Mouse (Mus musculus) heart, embryonic 11.5 days (tissue): ENCODE data around the gene Gdpd4. TPM values are rescaled to one million over a fixed set of nuclear protein-coding genes. Genes with fewer than 3 reads are reported as not detected.
A peak's percentile ranks its signal among the peaks of the same experiment; 100 is the strongest.

Experiments used
- ATAC-seq: fragments of 200-750 bp; cut with Nextera tagmentation; replicated peaks from 2 replicates; pipeline ENCODE4 v1.8.0; 2017; ENCODE audit warnings: moderate library complexity; ENCODE audit not compliant: insufficient number of reproducible peaks, low FRiP score, low TSS enrichment
- H3K27ac ChIP-seq: fragments of 300-500 bp; sonication (generic); 2 replicates; pipeline ENCODE4 v1.5.1; 2014; ENCODE audit warnings: mild to moderate bottlenecking, low read depth, low read length
- H3K27me3 ChIP-seq: fragments of 300-500 bp; sonication (generic); 2 replicates; pipeline ENCODE4 v1.6.1; 2014; ENCODE audit warnings: mild to moderate bottlenecking, low read length, mixed read lengths; ENCODE audit not compliant: control insufficient read depth, insufficient read depth
- H3K36me3 ChIP-seq: fragments of 300-500 bp; sonication (generic); 2 replicates; pipeline ENCODE4 v1.6.1; 2014; ENCODE audit warnings: mild to moderate bottlenecking, low read length, moderate library complexity, mixed read lengths; ENCODE audit not compliant: control insufficient read depth, insufficient read depth
- H3K4me1 ChIP-seq: fragments of 300-500 bp; sonication (generic); 2 replicates; pipeline ENCODE4 v1.6.1; 2014; ENCODE audit warnings: low read length; ENCODE audit not compliant: control insufficient read depth, insufficient read depth
- H3K4me2 ChIP-seq: fragments of 300-500 bp; sonication (generic); 2 replicates; pipeline ENCODE4 v1.6.1; 2014; ENCODE audit warnings: mild to moderate bottlenecking, moderate library complexity
- H3K4me3 ChIP-seq: fragments of 300-500 bp; sonication (generic); 2 replicates; pipeline ENCODE4 v1.5.1; 2014; ENCODE audit warnings: low read depth, low read length
- H3K9ac ChIP-seq: fragments of 300-500 bp; sonication (generic); 2 replicates; pipeline ENCODE4 v1.6.1; 2014; ENCODE audit warnings: mild to moderate bottlenecking, low read depth, low read length, moderate library complexity
- H3K9me3 ChIP-seq: fragments of 300-500 bp; sonication (generic); replicated peaks from 2 replicates; pipeline ENCODE4 v1.6.1; 2016; ENCODE audit warnings: low read length; ENCODE audit not compliant: control insufficient read depth
- WGBS: fragments of 180-500 bp; shearing (Covaris S2); extraction: QIAGEN DNeasy Blood & Tissue Kit; methylation state at CpG from one replicate; pipeline ENCODE4 v1.1.7; 2014; ENCODE audit not compliant: insufficient replicate concordance; 5-methylcytosine and 5-hydroxymethylcytosine counted together
- polyA plus RNA-seq: library from polyadenylated mRNA; unstranded; fragments of >200 nt; fragmentation: Nextera tagmentation; extraction: Ambion mirVana; gene quantifications from 2 replicates; pipeline ENCODE4 v1.2.1, GENCODE M21; 2014

The Gdpd4 gene
- polyA plus RNA-seq, 1 experiment from 2014 or later = not detected

DNA sequence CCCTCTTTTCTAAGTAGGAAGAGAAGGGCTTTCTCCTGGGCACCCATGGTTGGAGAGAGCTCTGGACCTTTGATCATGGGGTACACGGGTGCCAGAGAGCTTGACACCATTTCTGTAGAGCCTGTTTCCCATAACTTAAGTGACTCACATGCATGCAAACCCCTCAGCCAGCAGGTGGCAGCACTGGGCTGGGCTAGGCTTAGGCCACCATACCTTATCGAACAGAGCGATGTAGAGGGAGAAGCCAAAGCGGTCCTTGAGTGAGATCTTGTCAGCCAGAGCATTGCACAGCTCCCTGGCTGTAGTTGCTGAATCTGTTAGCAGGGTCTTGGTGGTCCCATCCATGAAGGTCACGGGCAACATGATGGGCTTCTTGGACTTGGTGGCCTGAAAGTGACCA is 151.9 kb downstream of the Gdpd4 start:
- Histone ChIP-seq H3K36me3 (no peaks in the 10 kb centered on the region), H3K27ac (no peak overlapping the region), H3K4me1 (no peaks in the 10 kb centered on the region), H3K9me3 (no peaks in the 10 kb centered on the region), H3K27me3 (no peaks in the 10 kb centered on the region), H3K4me2 (no peak overlapping the region), H3K9ac (no peak overlapping the region), H3K4me3 (no peak overlapping the region)
- 25% methylated on average over 5 of the region's 5 CpGs for WGBS
- no peak; the same call in 1 of the 2 replicates for ATAC-seq

DNA sequence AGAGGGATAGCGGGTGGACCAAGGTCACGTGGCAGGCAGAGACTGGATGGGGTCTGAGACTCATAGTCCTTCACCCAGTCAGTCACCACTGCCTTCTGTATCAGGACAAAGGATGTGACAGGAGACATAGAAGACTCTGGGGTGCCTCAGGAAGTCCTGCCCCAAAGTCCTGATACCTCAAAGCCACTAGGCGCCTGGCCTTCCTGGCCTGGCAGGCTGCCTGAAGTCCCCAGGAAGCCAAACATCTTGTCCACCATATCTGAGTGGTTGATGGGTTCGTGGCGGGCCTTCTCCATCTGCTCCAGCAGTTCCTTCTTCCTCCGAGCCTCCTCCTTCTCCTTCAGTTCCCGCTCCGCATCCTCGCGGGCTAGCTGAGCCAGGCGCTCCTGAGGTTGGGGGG is 157.7 kb downstream of the Gdpd4 start:
- ATAC-seq = no peak
- WGBS = 69% methylated on average over 11 of the region's 11 CpGs

DNA sequence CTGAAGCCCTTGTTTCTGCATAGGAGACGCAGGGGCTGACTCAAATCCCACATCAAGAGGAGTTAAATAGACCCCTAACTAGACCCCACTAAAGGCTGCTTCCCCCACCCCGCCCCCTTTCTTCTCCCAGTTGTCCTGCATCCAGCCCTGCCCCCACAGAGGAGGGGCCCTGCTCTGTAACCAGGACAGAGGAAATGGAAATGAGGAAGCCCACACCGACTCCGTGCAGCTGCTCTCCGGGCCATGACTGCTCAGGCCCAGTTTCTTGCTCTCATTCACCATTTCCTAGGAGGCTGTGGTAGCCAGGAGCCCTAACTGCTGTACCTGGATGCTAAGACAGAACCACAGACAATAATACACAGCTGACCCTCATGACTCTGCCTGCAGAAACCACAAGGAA is 162.6 kb downstream of the Gdpd4 start:
- H3K27ac ChIP-seq = no peak overlapping the region
- H3K9ac ChIP-seq = no peak overlapping the region
- H3K4me3 ChIP-seq = no peak overlapping the region
- no peaks in the 10 kb centered on the region for H3K9me3 ChIP-seq
- peaks cover 14% of the 10 kb centered on the region for H3K4me1 ChIP-seq
- H3K4me2 ChIP-seq = no peak overlapping the region
- ATAC-seq = no peak
- no peaks in the 10 kb centered on the region for H3K27me3 ChIP-seq
- no peaks in the 10 kb centered on the region for H3K36me3 ChIP-seq
- 31% methylated on average over 5 of the region's 5 CpGs for WGBS

More for the DNA sequence above, 157.7 kb downstream of the Gdpd4 start:
- H3K4me2 ChIP-seq = no peak overlapping the region
- H3K4me1 ChIP-seq = no peaks in the 10 kb centered on the region
- H3K27ac ChIP-seq = no peak overlapping the region
- no peaks in the 10 kb centered on the region for H3K36me3 ChIP-seq
- H3K9ac ChIP-seq = no peak overlapping the region; the same call in 1 of the 2 replicates
- H3K27me3 ChIP-seq = no peaks in the 10 kb centered on the region
- no peaks in the 10 kb centered on the region for H3K9me3 ChIP-seq
- no peak overlapping the region for H3K4me3 ChIP-seq

GRCm38 (mm10) chr7:98084541-98085293 is 165.0 kb downstream of the Gdpd4 start:
- H3K4me1 ChIP-seq = peaks cover 14% of the 10 kb centered on the region
- peak overlapping the region; percentile 17; the same call in 1 of the 2 replicates for H3K4me2 ChIP-seq
- H3K9me3 ChIP-seq = no peaks in the 10 kb centered on the region
- no peak overlapping the region for H3K4me3 ChIP-seq
- H3K27me3 ChIP-seq = no peaks in the 10 kb centered on the region
- peak overlapping the region; percentile 36 for H3K27ac ChIP-seq
- 31% methylated on average over 12 of the region's 12 CpGs for WGBS
- H3K36me3 ChIP-seq = no peaks in the 10 kb centered on the region
- no peak; the same call in 1 of the 2 replicates for ATAC-seq
- peak overlapping the region; percentile 1; the same call in 1 of the 2 replicates for H3K9ac ChIP-seq

- Histone ChIP-seq H3K36me3 (no peaks in the 10 kb centered on the region), H3K4me1 (peaks cover 14% of the 10 kb centered on the region), H3K4me2 (no peak overlapping the region), H3K9ac (no peak overlapping the region), H3K27ac (peak overlapping the region; percentile 36; the same call in 1 of the 2 replicates), H3K4me3 (no peak overlapping the region), H3K9me3 (no peaks in the 10 kb centered on the region), H3K27me3 (no peaks in the 10 kb centered on the region)
- no peak; the same call in 1 of the 2 replicates for ATAC-seq
- WGBS = 65% methylated on average over 7 of the region's 7 CpGs
These were observed 165.6 kb downstream of the Gdpd4 start for GRCm38 (mm10) chr7:98085314-98085713.

- WGBS = 48% methylated on average over 2 of the region's 2 CpGs
- Histone ChIP-seq H3K4me3 (no peak overlapping the region), H3K9me3 (no peaks in the 10 kb centered on the region), H3K4me1 (peaks cover 14% of the 10 kb centered on the region), H3K27ac (no peak overlapping the region), H3K9ac (no peak overlapping the region), H3K36me3 (no peaks in the 10 kb centered on the region), H3K27me3 (no peaks in the 10 kb centered on the region), H3K4me2 (no peak overlapping the region)
- no peak for ATAC-seq
These were observed 166.6 kb downstream of the Gdpd4 start for GRCm38 (mm10) chr7:98086346-98086745.

DNA sequence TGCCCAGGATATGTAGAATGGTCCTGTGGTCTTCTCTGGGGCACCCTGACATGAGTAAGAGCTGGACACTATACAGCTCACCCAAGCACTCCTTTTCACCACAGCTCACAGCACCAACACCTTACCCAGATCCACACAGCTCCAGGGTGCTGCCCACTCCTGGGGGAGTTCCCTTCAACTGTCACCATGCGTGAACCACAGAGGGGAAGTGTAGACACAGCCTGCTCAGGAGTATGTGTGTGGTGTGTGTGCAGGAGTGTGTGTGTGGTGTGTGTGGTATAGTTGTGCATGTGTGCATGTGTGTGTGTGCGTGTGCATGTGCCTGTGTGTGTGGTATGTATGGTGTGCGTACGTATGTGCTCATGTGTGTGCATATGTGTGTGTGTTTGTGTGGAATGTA is 176.1 kb downstream of the Gdpd4 start:
- 91% methylated on average over 4 of the region's 4 CpGs for WGBS
- Histone ChIP-seq H3K4me3 (no peak overlapping the region), H3K36me3 (peaks cover 10% of the 10 kb centered on the region), H3K9ac (no peak overlapping the region), H3K27ac (no peak overlapping the region), H3K4me2 (no peak overlapping the region), H3K9me3 (peaks cover 4% of the 10 kb centered on the region), H3K4me1 (no peaks in the 10 kb centered on the region), H3K27me3 (no peaks in the 10 kb centered on the region)
- ATAC-seq = no peak

DNA sequence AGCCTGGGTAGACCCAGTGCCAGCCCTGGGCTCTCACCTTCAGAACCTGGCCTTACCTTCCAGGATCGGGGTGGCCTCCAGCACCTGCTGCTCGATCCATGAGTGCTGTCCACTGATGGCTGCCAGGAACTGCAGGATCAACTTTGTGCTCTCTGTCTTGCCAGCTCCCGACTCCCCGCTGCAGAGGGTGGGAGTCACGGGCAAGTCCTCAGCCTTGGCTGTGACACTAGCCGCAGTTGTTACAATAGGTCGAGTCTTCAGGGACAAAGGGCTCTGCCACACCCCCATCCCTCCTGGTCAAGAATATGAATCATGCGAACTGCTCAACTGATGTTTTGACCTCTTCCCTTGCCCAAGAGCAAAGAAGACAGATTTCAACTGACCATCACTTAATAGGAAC is 177.8 kb downstream of the Gdpd4 start:
- Histone ChIP-seq H3K27me3 (no peaks in the 10 kb centered on the region), H3K4me1 (no peaks in the 10 kb centered on the region), H3K9me3 (peaks cover 4% of the 10 kb centered on the region), H3K4me2 (no peak overlapping the region), H3K9ac (no peak overlapping the region), H3K27ac (no peak overlapping the region), H3K4me3 (no peak overlapping the region), H3K36me3 (peaks cover 10% of the 10 kb centered on the region)
- no peak for ATAC-seq
- 88% methylated on average over 8 of the region's 8 CpGs for WGBS
